Mouse (Mus musculus): ENCODE data around the gene Kdelr3. TPM values are rescaled to one million over a fixed set of nuclear protein-coding genes. Genes with fewer than 3 reads are reported as not detected.

Kdelr3 gene
- polyA plus RNA-seq, 1 experiment from 2014 or later, result 74.5 TPM

DNA sequence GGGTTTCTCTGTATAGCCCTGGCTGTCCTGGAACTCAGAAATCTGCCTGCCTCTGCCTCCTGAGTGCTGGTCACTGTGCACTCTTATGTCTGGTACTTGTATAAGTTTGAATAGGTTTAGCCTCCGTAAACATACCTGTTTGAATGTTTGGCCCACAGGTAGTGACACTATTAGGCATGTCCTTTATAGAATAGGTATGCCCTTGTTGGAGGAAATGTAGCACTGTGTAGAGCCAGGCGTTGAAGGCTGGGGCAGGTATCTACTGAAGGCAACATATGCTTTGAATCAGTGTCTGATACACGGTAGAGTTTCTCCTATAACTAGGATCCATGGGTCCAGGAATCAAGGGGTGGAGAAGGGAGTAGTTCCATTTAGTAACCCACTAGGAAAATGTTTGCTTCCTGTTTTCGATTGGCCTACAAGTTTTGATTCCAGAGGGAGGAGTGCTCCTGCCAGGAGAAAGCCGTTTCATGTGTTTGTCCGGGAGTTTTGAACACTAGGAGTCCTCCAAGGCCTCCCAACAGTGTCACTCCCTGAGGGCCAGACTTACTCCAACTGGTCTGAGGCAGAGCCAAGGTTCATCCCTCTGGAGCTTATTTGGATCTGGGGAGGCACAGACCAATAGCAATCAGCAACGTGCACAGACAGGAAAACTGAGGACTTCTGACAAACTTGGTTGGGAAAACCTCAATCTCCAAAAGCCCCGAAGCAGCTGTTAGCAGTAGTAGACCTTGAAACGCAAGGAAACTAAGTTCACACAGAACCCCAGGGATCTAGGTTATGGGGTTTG is 10.0 kb downstream of the Kdelr3 start:
- Histone ChIP-seq H3K27ac (ENCODE audit: low read length) (no peak overlapping the region), H3K9ac (ENCODE audit: low read depth, low read length) (no peak overlapping the region), H3K27me3 (replicated peaks; ENCODE audit: control insufficient read depth, insufficient read depth, low read length) (no peaks in the 10 kb centered on the region), H3K9me3 (ENCODE audit: control insufficient read depth, low read length) (no peaks in the 10 kb centered on the region), H3K36me3 (ENCODE audit: control insufficient read depth, insufficient read depth, low read length) (peaks cover 20% of the 10 kb centered on the region), H3K4me3 (ENCODE audit: low read length) (no peak overlapping the region), H3K4me1 (ENCODE audit: control insufficient read depth, insufficient read depth, low read length) (no peaks in the 10 kb centered on the region), H3K4me2 (ENCODE audit: low read depth, low read length) (no peak overlapping the region)
- 0 out of 2 replicates have a peak, but pooled peaks have one; percentile 16 for ATAC-seq
- WGBS, result 61% methylated on average over 9 of the region's 9 CpGs

DNA sequence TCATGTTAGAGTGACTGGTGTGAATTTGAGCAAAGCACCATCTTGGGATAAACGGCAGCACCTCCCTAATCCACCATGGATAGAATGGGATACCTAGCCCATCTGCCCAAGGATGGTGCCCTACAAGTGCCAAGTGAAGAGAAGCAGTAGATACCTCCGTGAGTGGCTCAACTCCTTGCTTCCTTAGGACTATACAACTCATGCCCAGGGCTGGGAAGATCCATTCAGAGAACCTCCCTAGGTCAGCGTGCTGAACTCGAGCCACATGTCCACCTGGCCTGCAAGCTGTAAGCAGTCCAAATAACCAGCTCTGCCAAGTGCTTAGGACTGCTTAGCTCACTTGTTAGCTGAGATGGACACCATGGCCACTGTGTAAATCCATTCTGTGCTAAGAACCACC is 11.0 kb downstream of the Kdelr3 start:
- Histone ChIP-seq H3K4me1 (ENCODE audit: control insufficient read depth, insufficient read depth, low read length) (no peaks in the 10 kb centered on the region), H3K27me3 (replicated peaks; ENCODE audit: control insufficient read depth, insufficient read depth, low read length) (no peaks in the 10 kb centered on the region), H3K27ac (ENCODE audit: low read length) (no peak overlapping the region), H3K4me3 (ENCODE audit: low read length) (no peak overlapping the region), H3K36me3 (ENCODE audit: control insufficient read depth, insufficient read depth, low read length) (peaks cover 20% of the 10 kb centered on the region), H3K9me3 (ENCODE audit: control insufficient read depth, low read length) (no peaks in the 10 kb centered on the region), H3K9ac (ENCODE audit: low read depth, low read length) (no peak overlapping the region), H3K4me2 (ENCODE audit: low read depth, low read length) (no peak overlapping the region)
- ATAC-seq, result 0 out of 2 replicates have a peak, but pooled peaks have one; percentile 26
- 75% methylated on average over 4 of the region's 4 CpGs for WGBS

GRCm38 (mm10) chr15:79527991-79528639 is 11.9 kb downstream of the Kdelr3 start:
- Histone ChIP-seq H3K4me2 (ENCODE audit: low read depth, low read length) (no peak overlapping the region), H3K4me3 (ENCODE audit: low read length) (no peak overlapping the region), H3K27me3 (replicated peaks; ENCODE audit: control insufficient read depth, insufficient read depth, low read length) (no peaks in the 10 kb centered on the region), H3K4me1 (ENCODE audit: control insufficient read depth, insufficient read depth, low read length) (no peaks in the 10 kb centered on the region), H3K27ac (ENCODE audit: low read length) (no peak overlapping the region), H3K9me3 (ENCODE audit: control insufficient read depth, low read length) (no peaks in the 10 kb centered on the region), H3K36me3 (ENCODE audit: control insufficient read depth, insufficient read depth, low read length) (peaks cover 22% of the 10 kb centered on the region), H3K9ac (ENCODE audit: low read depth, low read length) (no peak overlapping the region)
- WGBS, result 66% methylated on average over 5 of the region's 5 CpGs
- no peak for ATAC-seq

- no peaks in the 10 kb centered on the region for H3K4me1 ChIP-seq (ENCODE audit: control insufficient read depth, insufficient read depth, low read length)
- H3K4me2 ChIP-seq (ENCODE audit: low read depth, low read length), result no peak overlapping the region
- H3K27ac ChIP-seq (ENCODE audit: low read length), result no peak overlapping the region
- peaks cover 28% of the 10 kb centered on the region for H3K36me3 ChIP-seq (ENCODE audit: control insufficient read depth, insufficient read depth, low read length)
- no peaks in the 10 kb centered on the region for H3K27me3 ChIP-seq (replicated peaks; ENCODE audit: control insufficient read depth, insufficient read depth, low read length)
- WGBS, result 69% methylated on average over 7 of the region's 7 CpGs
- no peak for ATAC-seq
- H3K9me3 ChIP-seq (ENCODE audit: control insufficient read depth, low read length), result no peaks in the 10 kb centered on the region
- H3K9ac ChIP-seq (ENCODE audit: low read depth, low read length), result no peak overlapping the region
- no peak overlapping the region for H3K4me3 ChIP-seq (ENCODE audit: low read length)
Measured at GRCm38 (mm10) chr15:79529935-79530334, 13.7 kb downstream of the Kdelr3 start.

DNA sequence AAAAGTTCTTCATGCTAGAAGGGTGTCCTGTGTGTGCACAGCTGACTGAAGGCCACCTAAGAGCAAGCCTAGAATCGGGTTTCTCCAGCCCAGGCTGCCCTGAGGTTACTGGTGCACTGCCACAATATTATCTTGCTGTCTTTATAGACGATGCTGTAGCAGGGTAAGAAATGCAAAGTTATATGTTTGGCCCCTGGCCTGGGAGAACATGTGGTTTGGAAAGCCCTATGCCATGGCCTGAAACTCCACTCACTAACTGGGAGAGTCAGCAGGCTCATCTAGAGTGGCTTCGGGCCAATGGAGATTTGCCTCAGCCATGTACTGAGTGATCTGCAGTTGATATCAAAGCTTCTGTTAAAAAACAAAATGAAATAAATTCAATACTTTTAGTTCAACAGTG is 17.6 kb downstream of the Kdelr3 start:
- Histone ChIP-seq H3K36me3 (ENCODE audit: control insufficient read depth, insufficient read depth, low read length) (peaks cover 37% of the 10 kb centered on the region), H3K27ac (ENCODE audit: low read length) (no peak overlapping the region), H3K4me2 (ENCODE audit: low read depth, low read length) (no peak overlapping the region), H3K9me3 (ENCODE audit: control insufficient read depth, low read length) (no peaks in the 10 kb centered on the region), H3K4me1 (ENCODE audit: control insufficient read depth, insufficient read depth, low read length) (no peaks in the 10 kb centered on the region), H3K27me3 (replicated peaks; ENCODE audit: control insufficient read depth, insufficient read depth, low read length) (no peaks in the 10 kb centered on the region), H3K9ac (ENCODE audit: low read depth, low read length) (no peak overlapping the region), H3K4me3 (ENCODE audit: low read length) (no peak overlapping the region)
- WGBS, result 88% methylated on average over 3 of the region's 3 CpGs
- ATAC-seq, result peak; percentile 18; the same call in 1 of the 2 replicates

- WGBS, result 97% methylated on average over 3 of the region's 3 CpGs
- Histone ChIP-seq H3K27ac (ENCODE audit: low read length) (no peak overlapping the region), H3K9ac (ENCODE audit: low read depth, low read length) (no peak overlapping the region), H3K4me1 (ENCODE audit: control insufficient read depth, insufficient read depth, low read length) (peaks cover 10% of the 10 kb centered on the region; the same call in 1 of the 2 replicates), H3K27me3 (replicated peaks; ENCODE audit: control insufficient read depth, insufficient read depth, low read length) (no peaks in the 10 kb centered on the region), H3K4me3 (ENCODE audit: low read length) (no peak overlapping the region), H3K4me2 (ENCODE audit: low read depth, low read length) (peak overlapping the region; percentile 86; the same call in 1 of the 2 replicates), H3K9me3 (ENCODE audit: control insufficient read depth, low read length) (no peaks in the 10 kb centered on the region), H3K36me3 (ENCODE audit: control insufficient read depth, insufficient read depth, low read length) (peaks cover 25% of the 10 kb centered on the region)
- no peak for ATAC-seq
Measured at GRCm38 (mm10) chr15:79543968-79544367, 27.8 kb downstream of the Kdelr3 start.

DNA sequence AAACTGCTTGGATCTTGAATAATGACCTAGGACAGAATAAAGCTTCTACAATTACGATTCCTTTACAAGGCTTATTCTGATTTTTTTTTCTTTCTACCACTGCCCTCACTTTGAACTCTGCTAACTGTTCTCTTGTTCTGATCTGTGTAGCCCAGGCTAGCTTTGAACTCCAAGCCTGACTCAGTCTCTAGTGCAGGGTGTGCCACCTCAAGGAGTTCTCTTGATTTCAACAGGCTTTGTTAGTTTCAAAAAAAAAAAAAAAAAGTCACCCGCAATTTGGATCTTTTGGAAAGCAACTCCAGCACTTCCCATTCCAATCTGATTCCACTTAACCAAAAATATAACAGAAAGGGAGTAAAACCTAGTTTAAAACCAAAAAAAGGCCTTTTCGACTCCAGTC is 29.3 kb downstream of the Kdelr3 start:
- Histone ChIP-seq H3K36me3 (ENCODE audit: control insufficient read depth, insufficient read depth, low read length) (peaks cover 21% of the 10 kb centered on the region), H3K4me1 (ENCODE audit: control insufficient read depth, insufficient read depth, low read length) (peaks cover 10% of the 10 kb centered on the region; the same call in 1 of the 2 replicates), H3K4me3 (ENCODE audit: low read length) (peak overlapping the region; percentile 87), H3K9me3 (ENCODE audit: control insufficient read depth, low read length) (no peaks in the 10 kb centered on the region), H3K27ac (ENCODE audit: low read length) (peak overlapping the region; percentile 98), H3K9ac (ENCODE audit: low read depth, low read length) (peak overlapping the region; percentile 100), H3K27me3 (replicated peaks; ENCODE audit: control insufficient read depth, insufficient read depth, low read length) (no peaks in the 10 kb centered on the region), H3K4me2 (ENCODE audit: low read depth, low read length) (peak overlapping the region; percentile 86)
- 2% methylated on average over 3 of the region's 3 CpGs for WGBS
- no peak for ATAC-seq

DNA sequence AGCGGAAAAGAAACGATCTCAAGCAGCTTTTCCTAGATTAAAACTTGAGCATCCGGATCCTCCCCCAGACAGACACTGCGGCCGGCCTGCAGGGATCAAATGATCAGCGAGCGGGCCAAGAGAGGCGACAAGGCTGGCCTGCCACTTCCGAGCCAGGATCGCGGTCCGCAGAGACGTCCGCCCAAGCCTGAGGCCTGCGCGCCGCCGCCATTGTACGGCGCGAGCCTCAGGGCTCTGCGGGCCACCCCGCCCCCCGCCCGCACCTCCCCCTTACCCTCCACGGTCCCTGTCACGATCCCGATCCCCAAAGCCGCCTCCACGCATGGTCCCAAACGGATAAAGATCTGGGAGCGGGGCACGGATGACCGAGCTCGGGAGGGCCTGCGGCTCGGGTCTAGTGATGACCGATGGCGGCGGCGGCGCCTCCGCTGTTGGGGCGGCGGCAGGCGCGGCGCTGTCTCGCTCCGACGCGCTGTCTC is 29.7 kb downstream of the Kdelr3 start:
- Histone ChIP-seq H3K9me3 (ENCODE audit: control insufficient read depth, low read length) (no peaks in the 10 kb centered on the region), H3K4me1 (ENCODE audit: control insufficient read depth, insufficient read depth, low read length) (peaks cover 10% of the 10 kb centered on the region; the same call in 1 of the 2 replicates), H3K4me3 (ENCODE audit: low read length) (peak overlapping the region; percentile 87), H3K27me3 (replicated peaks; ENCODE audit: control insufficient read depth, insufficient read depth, low read length) (no peaks in the 10 kb centered on the region), H3K9ac (ENCODE audit: low read depth, low read length) (peak overlapping the region; percentile 100), H3K4me2 (ENCODE audit: low read depth, low read length) (peak overlapping the region; percentile 86), H3K27ac (ENCODE audit: low read length) (peak overlapping the region; percentile 98), H3K36me3 (ENCODE audit: control insufficient read depth, insufficient read depth, low read length) (peaks cover 17% of the 10 kb centered on the region)
- ATAC-seq, result peak; percentile 75
- under 1% methylated on average over 52 of the region's 52 CpGs for WGBS

Measured in intestine, embryonic 16.5 days (tissue).